Comparison of ENCODE assay signal across 9 mouse cellular contexts in genomic region chr17:46879841-46880311, GRCm38 (mm10). TPM values are rescaled to one million over a fixed set of nuclear protein-coding genes. Genes with fewer than 3 reads are reported as not detected.
A peak's percentile ranks its signal among the peaks of the same experiment; 100 is the strongest.
DNase-seq lines count a peak whose midpoint lies in the region; ATAC-seq and TF ChIP-seq lines count a peak whose summit lies in the region.
"Had no signal": no experiment of that assay in that cellular context is flagged by ENCODE, and none has a peak within 500 bp of the region (broad histone marks: within the 10 kb centered on the region; RNA-seq: fewer than 3 reads in every experiment).

No protein-coding gene starts in this region.

- intact Hi-C loops in left cerebral cortex, postnatal 36 days (cut with DNase I) = no loop called here

- TF ChIP-seq CTCF in forebrain, postnatal 0 days (IDR thresholded peaks at IDR 0.05; ENCODE audit: low read depth) = no peak

- DNase-seq in layer of hippocampus, adult 9-11 months = peak; percentile 51
- no peak for DNase-seq in layer of hippocampus, adult 9-10 months (ENCODE audit: low spot score)
- DNase-seq in forebrain, postnatal 0 days = no peak
- no peak for DNase-seq in hindbrain, embryonic 14.5 days (ENCODE audit: low spot score)
- no peak for DNase-seq in ovary, adult 18-20 months (ENCODE audit: low spot score)
- DNase-seq in spleen, adult 12 weeks (ENCODE audit: low spot score) = no peak
- DNase-seq in left cerebral cortex, postnatal 36 days (ENCODE audit: low spot score in 2 of 2) = no peak

- 0 out of 2 replicates have a peak, but pooled peaks cover 8% of the 10 kb centered on the region for H3K36me3 ChIP-seq in forebrain, postnatal 0 days (ENCODE audit: insufficient read depth)
- no peaks in the 10 kb centered on the region for H3K36me3 ChIP-seq in hindbrain, embryonic 14.5 days (replicated peaks; ENCODE audit: control insufficient read depth, insufficient read depth)
- no peaks in the 10 kb centered on the region for H3K36me3 ChIP-seq in lung, embryonic 16.5 days (ENCODE audit: control insufficient read depth, insufficient read depth, low read length)

- no peaks in the 10 kb centered on the region for H3K27me3 ChIP-seq in forebrain, postnatal 0 days (ENCODE audit: insufficient read depth, low read length)
- no peaks in the 10 kb centered on the region for H3K27me3 ChIP-seq in hindbrain, embryonic 14.5 days (ENCODE audit: control insufficient read depth, insufficient read depth, low read length)
- no peaks in the 10 kb centered on the region for H3K27me3 ChIP-seq in lung, embryonic 16.5 days (ENCODE audit: control insufficient read depth, insufficient read depth, low read depth, low read length)

- no peaks in the 10 kb centered on the region for H3K4me1 ChIP-seq in forebrain, postnatal 0 days (ENCODE audit: insufficient read depth)
- H3K4me1 ChIP-seq in hindbrain, embryonic 14.5 days (replicated peaks; ENCODE audit: control insufficient read depth, insufficient read depth, low read length) = 0 out of 2 replicates have a peak, but pooled peaks cover 7% of the 10 kb centered on the region
- H3K4me1 ChIP-seq in lung, embryonic 16.5 days (replicated peaks; ENCODE audit: control insufficient read depth, insufficient read depth, low read length) = peaks cover 2% of the 10 kb centered on the region; the same call in 1 of the 2 replicates

- peak; percentile 29; the same call in 1 of the 2 replicates for ATAC-seq in forebrain, postnatal 0 days
- 0 out of 2 replicates have a peak, but pooled peaks have one; percentile 51 for ATAC-seq in hindbrain, embryonic 14.5 days (ENCODE audit: low FRiP score)
- ATAC-seq in lung, embryonic 16.5 days (ENCODE audit: low read depth) = peak; percentile 86

- H3K4me3 ChIP-seq in forebrain, postnatal 0 days (ENCODE audit: low read depth, low read length) = no peak overlapping the region
- no peak overlapping the region for H3K4me3 ChIP-seq in hindbrain, embryonic 14.5 days (replicated peaks; ENCODE audit: low read length)
- no peak overlapping the region for H3K4me3 ChIP-seq in lung, embryonic 16.5 days (ENCODE audit: low read length)

- H3K9me3 ChIP-seq in forebrain, postnatal 0 days (ENCODE audit: low read length) = no peaks in the 10 kb centered on the region
- H3K9me3 ChIP-seq in hindbrain, embryonic 14.5 days (ENCODE audit: control insufficient read depth, low read length) = no peaks in the 10 kb centered on the region
- H3K9me3 ChIP-seq in lung, embryonic 16.5 days (ENCODE audit: control insufficient read depth, low read length) = no peaks in the 10 kb centered on the region

- H3K4me2 ChIP-seq in forebrain, postnatal 0 days (ENCODE audit: low read depth) = no peak overlapping the region
- no peak overlapping the region for H3K4me2 ChIP-seq in hindbrain, embryonic 14.5 days (replicated peaks)
- H3K4me2 ChIP-seq in lung, embryonic 16.5 days (ENCODE audit: low read depth, low read length) = no peak overlapping the region

- no peak overlapping the region for H3K9ac ChIP-seq in forebrain, postnatal 0 days
- H3K9ac ChIP-seq in hindbrain, embryonic 14.5 days = peak overlapping the region; percentile 36; the same call in 1 of the 2 replicates
- H3K9ac ChIP-seq in lung, embryonic 16.5 days (ENCODE audit: low read length) = no peak overlapping the region

- WGBS in forebrain, postnatal 0 days = 39% methylated on average over 14 of the region's 14 CpGs
- WGBS in hindbrain, embryonic 14.5 days = 38% methylated on average over 14 of the region's 14 CpGs
- 23% methylated on average over 14 of the region's 14 CpGs for WGBS in lung, embryonic 16.5 days

- no peak overlapping the region for H3K27ac ChIP-seq in forebrain, postnatal 0 days (ENCODE audit: low read depth, low read length)
- H3K27ac ChIP-seq in hindbrain, embryonic 14.5 days = 0 out of 2 replicates have a peak overlapping the region, but pooled peaks have one; percentile 41
- no peak overlapping the region for H3K27ac ChIP-seq in lung, embryonic 16.5 days (ENCODE audit: low read length)

RNA-seq across cellular contexts. Expression of gene Tbcc, which starts 10.6 kb away (rescaled TPM):
- 46.2 and 63.4 TPM in 2 replicates for total RNA-seq in forebrain, postnatal 0 days (2014; rRNA removed)
- 52.2 and 53.0 TPM in 2 replicates for polyA plus RNA-seq in forebrain, postnatal 0 days (2015; fragmentation: Nextera tagmentation; extraction: Ambion mirVana)
- 54.7 and 61.6 TPM in 2 replicates for polyA plus RNA-seq in hindbrain, embryonic 14.5 days (2014; fragmentation: Nextera tagmentation; extraction: Ambion mirVana)
- polyA plus RNA-seq in lung, embryonic 16.5 days (2015; fragmentation: Nextera tagmentation; extraction: Ambion mirVana) = 38.6 and 40.8 TPM in 2 replicates
- total RNA-seq in left cerebral cortex, postnatal 36 days (2021) = 10 to 100 TPM; 33.4 to 37.6 TPM

RNA-seq across cellular contexts. Expression of gene Bicral, which starts 21.6 kb away (rescaled TPM):
- 17.4 and 36.7 TPM in 2 replicates for total RNA-seq in forebrain, postnatal 0 days (2014; rRNA removed)
- 3.8 and 6.7 TPM in 2 replicates for polyA plus RNA-seq in forebrain, postnatal 0 days (2015; fragmentation: Nextera tagmentation; extraction: Ambion mirVana)
- 9.8 and 11.7 TPM in 2 replicates for polyA plus RNA-seq in hindbrain, embryonic 14.5 days (2014; fragmentation: Nextera tagmentation; extraction: Ambion mirVana)
- polyA plus RNA-seq in lung, embryonic 16.5 days (2015; fragmentation: Nextera tagmentation; extraction: Ambion mirVana) = 3.3 and 4.4 TPM in 2 replicates
- 10 to 100 TPM; 52.7 to 58.5 TPM for total RNA-seq in left cerebral cortex, postnatal 36 days (2021)

RNA-seq across cellular contexts. Expression of gene Prph2, which starts 30.4 kb away (rescaled TPM):
- 0.14 TPM in 1 of 2 replicates, not detected in the other for total RNA-seq in forebrain, postnatal 0 days (2014; rRNA removed)
- polyA plus RNA-seq in forebrain, postnatal 0 days (2015; fragmentation: Nextera tagmentation; extraction: Ambion mirVana) = not detected in 2 replicates
- polyA plus RNA-seq in hindbrain, embryonic 14.5 days (2014; fragmentation: Nextera tagmentation; extraction: Ambion mirVana) = not detected in 2 replicates
- polyA plus RNA-seq in lung, embryonic 16.5 days (2015; fragmentation: Nextera tagmentation; extraction: Ambion mirVana) = not detected in 2 replicates
- not detected for total RNA-seq in left cerebral cortex, postnatal 36 days (2021)
- polyA plus RNA-seq: limb, embryonic 14.5 days had no signal

Comparison
In these comparisons a context has a peak if more than half of its experiments do, and no peak if none do; other contexts are left out.
1. ATAC-seq: peak in every context shown above with its lines; median percentile 86 in lung, embryonic 16.5 days; 51 in hindbrain, embryonic 14.5 days; 29 in forebrain, postnatal 0 days.